Mouse (Mus musculus) cerebellum, postnatal 14 days (tissue): ENCODE results near the gene Spata2.

Source experiments
- DNase-seq, 2 experiments: peaks; one replicate each; pipeline ENCODE4 v3.0.0; 2021; ENCODE audit warnings: mixed read lengths in 2 of 2

The Spata2 gene

DNA sequence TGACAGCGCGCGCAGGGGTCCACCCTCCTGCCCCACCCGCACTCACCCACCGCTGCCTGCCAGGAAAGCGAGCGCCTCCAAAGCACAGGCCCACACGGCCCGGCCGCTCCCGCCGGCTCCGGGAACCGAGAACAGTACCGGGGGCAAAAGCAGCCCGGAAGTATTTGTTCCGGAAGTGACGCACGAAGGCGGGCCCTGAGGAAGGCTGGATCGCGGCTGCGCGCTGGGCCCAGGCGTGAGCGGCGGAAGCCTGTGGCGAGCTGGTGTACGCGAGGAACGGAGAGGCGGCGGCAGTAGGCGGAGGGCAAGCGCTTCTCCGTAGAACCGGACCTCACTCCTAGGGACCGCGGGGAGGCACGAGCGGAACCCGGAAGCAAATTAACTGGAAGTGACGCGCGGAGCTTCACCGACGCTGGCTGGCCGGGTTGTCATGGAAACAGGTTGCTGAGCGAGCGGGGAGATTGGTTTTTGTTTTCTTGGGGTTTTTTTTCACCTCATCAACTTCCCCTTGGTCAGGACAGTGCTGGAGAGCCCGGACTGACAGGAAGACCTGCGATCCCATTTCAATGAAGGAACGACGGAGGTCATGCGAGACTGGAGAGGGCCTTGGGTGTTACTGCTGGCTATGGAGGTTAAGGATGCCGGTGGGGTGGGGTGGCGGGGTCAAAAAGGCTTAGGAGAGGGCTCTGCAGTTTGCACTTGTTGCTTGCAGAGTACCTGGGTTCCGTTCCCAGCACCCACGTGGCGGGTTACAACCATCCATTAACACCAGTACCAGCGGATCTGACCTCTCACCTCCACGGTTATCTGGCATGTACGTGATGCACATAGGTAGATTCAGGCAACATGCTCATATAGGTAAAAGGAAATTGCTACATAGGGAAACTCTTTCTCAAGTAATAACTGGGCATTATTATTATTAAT is at the start of gene Spata2:
Spata2 (minus strand) TSS at position 175 of the 924 bp plus-strand sequence.
- DNase-seq: peak; percentile 91 to 96

DNA sequence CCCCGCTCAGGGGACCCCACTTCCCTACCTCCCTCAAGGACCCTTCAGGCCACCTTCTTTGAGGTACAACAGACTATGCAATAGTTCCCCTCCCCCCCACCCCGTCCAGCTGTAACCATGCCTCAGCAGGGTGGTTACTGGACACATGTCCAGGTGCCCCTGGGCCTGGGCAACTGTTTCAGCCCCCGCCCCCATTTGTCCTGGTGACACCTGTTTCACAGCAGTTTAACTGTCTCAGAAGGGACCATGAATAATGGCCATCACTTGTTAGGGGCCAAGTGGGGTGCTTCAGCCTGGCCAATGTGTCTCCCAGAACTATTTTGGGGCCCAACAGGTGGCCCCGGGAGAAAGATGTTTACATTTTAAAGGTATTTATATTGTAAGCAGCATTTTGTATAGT is 49.7 kb upstream of the Spata2 start:
- DNase-seq: no peak

DNA sequence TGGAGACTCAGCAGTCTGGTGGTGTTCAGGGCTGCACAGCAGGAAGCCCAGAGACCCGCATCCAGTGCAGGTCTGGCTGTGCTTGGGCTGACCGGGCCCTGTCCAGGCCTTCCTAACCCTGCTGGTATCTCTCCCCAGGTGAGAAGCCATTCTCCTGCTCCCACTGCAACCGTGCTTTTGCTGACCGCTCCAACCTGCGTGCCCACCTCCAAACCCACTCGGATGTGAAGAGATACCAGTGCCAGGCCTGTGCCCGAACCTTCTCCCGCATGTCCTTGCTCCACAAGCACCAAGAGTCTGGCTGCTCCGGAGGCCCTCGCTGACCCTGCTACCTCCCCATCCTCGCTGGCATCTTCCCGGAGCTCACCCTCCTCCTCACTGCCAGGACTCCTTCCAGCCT is 49.1 kb upstream of the Spata2 start:
- no peak for DNase-seq

GRCm38 (mm10) chr2:167541324-167541723 is 48.6 kb upstream of the Spata2 start:
- DNase-seq: no peak

GRCm38 (mm10) chr2:167540477-167541110 is 47.9 kb upstream of the Spata2 start:
- DNase-seq: no peak

- DNase-seq: no peak
Observed at GRCm38 (mm10) chr2:167539536-167540476, 47.1 kb upstream of the Spata2 start.

GRCm38 (mm10) chr2:167538671-167539306 is 46.1 kb upstream of the Spata2 start:
- peak in 1 of 2 experiments; percentile 30 for DNase-seq

DNA sequence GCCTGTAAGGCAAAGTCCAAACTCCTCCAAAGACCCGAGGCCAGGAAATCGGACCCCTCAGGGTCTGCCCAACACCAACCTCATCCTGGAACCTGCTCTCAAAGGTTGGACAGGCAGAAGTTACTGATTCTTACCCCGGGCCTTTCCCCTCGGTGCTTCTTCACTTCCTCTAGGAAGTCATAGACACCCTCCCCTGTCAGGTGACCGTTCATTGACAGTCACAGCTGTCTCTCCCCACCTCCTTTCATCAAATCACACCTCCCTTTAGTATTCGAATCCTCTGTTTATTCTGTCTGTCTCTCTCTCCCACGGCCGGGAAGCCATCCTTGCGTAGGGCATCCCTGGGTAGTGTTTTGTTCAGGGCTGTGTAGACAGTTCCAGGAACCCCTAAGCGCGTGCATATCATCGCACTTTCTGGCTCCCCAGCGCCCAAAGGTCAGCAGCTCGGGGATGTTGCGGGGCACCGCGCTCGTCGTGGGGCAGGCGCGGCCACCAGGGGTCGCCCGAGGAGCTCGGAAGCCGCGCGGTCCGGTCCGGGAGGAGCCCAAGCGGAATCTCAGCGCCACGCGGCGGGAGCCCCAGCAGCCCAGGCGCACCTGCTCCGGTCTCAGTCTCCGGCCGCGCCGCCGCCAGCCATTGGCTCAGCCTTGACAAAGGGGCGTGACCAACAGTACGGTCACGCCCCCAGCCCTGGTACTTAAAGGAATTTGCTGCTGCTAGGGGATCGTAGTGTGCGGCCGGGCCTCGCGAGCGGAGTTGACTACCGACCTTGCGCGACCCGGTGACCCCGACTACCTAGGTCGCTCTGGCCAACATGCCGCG is 45.0 kb upstream of the Spata2 start, which contains the start of gene Snai1:
Snai1 (plus strand) TSS at position 720 of the 822 bp plus-strand sequence.
- peak; percentile 92 for DNase-seq

- no peak for DNase-seq
Observed at GRCm38 (mm10) chr2:167536320-167536945, 43.7 kb upstream of the Spata2 start.

GRCm38 (mm10) chr2:167533880-167534279 is 41.2 kb upstream of the Spata2 start:
- no peak for DNase-seq

DNA sequence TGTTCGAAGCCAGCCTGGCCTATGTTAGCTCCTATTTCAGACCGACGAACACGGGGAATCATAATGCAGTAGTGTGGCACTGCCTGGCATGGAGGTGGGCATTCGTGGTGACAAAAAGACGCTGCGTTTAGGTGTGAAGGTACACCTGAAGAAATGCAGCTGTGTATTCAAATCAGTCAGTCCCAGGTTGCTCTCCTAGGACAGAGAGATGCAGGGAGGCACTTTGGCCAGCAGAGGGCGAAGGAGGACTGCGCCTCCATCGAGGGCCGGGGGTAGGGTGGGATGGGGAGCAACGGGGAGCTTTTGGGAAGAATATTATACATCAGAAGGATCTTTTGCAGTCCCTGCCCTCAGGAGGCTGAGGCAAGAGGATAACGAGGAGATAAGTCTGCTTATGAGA is 39.4 kb upstream of the Spata2 start:
- DNase-seq: peak; percentile 63 to 75

DNA sequence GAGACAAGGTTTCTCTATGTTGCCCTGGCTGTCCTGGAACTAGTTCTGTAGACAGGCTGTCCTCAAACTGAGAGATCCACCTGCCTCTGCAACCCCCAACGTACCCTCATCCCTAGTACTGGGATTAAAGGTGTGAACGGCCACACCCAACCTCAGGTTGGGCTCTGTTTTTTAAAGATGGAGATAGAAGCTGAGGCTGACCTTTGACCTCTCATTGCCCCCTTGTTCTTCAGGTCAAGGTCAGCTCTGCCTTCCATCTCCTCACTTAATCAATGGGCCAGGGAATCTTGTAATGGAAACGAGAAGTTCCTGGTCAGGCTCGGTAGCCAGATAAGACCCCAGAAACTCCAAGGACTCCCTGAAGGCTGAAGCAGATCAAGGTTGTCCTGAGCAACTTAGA is 37.8 kb upstream of the Spata2 start:
- no peak for DNase-seq

DNA sequence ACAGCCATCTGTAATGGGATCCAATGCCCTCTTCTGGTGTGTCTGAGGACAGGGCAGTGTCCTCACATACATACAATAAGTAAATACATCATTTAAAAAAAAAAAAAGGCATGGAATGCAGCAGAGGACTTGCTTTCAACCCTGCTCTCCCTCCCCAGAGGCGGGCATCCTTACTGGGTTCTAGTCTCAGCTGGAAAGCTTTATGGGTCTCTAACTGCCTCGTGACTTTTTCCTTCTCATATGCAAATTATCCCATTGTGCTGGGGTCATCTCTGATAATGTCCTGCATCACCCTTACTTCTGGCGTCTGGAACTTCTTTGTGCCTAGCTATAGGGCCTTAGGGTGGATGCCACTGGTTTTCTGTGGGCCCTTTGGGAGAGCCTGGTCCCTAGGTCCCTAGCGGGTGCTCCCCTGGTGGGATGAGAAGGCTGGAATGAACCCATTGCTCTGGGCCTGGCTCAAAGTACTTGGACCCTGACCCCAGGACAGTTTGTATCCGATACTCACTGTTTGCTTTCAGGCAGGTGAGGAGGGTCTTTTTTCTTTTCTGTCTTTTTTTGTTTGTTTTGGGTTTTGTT is 37.3 kb upstream of the Spata2 start:
- DNase-seq: no peak

DNA sequence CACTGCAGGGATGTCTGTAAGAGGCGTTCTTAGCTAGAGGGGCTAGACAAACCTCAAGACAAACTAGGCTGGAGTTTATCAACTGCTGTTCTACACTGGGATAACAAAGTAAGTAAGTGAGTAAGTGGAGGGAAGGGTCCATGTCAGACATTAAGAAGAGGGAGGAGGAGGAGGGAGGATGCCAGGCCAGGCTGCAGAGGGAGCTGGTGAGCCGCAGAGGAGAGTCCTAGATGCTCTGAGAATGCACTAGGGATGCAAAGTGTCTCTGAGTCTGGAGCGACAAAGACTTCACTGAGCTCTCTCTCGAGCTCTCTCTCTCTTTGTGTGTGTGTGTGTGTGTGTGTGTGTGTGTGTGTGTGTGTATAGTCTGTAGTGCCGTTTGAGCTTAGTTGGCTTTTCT is 35.6 kb upstream of the Spata2 start:
- peak in 1 of 2 experiments; percentile 55 for DNase-seq

DNA sequence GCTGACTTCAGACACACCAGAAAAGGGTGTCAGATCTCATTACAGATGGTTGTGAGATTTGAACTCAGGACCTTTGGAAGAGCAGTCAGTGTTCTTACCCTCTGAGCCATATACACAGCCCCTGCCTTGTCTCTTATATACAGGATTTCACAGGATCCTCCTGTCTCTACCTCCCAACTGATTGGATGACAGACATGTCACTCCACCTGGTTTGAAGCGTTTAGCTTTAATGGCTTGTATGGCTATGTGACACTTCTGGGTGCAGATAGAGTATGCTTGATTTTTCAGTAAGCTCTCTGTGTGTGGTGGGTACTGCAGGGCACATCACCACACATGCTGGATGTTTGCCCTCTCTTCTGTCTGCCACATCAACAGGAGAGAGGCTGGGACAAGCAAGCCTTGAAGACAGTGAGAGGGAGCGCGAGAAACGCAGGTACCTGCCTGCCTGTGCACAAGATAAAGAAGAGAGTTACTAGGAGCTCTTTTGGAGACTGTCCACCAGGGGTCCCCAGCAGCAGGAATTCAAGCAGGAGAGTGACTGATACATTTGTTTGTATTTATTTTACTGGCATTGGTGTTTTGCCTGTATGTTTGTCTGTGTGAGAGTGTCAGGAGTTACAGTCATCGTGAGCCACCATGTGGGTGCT is 27.0 kb upstream of the Spata2 start:
- no peak for DNase-seq

DNA sequence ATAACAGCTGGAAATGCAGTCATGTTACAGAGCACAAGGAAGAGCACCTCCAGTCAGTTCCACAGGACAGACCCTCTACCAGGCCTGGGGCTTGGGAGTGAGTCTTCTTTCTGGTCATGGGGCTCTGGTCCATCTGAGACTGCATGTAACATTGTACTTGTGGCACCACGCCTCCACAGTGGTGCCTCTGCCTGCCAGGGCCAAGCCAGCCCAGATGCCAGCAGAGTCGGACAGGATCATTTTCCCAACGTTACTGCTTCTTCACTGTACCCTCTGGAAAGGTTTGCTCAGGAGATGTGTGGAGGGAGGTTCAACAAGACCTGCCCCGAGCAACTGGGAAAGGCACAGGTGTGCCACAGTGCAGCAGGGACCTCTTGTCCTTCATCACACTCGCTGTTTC is 23.0 kb upstream of the Spata2 start:
- no peak for DNase-seq

GRCm38 (mm10) chr2:167514641-167515040 is 22.0 kb upstream of the Spata2 start:
- DNase-seq: no peak

DNA sequence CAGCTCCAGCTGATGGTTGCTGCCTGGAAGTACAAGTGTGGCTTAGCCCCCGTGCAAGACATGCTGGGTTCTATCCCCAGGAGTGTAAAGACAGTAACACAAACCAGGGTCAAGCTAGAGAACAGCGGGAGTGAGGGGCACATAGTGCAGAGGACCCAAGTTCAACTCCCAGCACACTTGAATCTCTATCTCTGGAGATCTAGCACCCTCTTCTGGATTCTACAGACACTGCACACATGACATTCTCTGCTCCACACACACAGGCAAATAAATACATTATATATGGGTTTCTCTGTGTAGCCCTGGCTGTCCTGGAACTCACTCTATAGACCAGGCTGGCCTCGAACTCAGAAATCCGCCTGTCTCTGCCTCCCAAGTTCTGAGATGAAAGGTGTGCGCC is 20.3 kb upstream of the Spata2 start:
- DNase-seq: peak in 1 of 2 experiments; percentile 36

DNA sequence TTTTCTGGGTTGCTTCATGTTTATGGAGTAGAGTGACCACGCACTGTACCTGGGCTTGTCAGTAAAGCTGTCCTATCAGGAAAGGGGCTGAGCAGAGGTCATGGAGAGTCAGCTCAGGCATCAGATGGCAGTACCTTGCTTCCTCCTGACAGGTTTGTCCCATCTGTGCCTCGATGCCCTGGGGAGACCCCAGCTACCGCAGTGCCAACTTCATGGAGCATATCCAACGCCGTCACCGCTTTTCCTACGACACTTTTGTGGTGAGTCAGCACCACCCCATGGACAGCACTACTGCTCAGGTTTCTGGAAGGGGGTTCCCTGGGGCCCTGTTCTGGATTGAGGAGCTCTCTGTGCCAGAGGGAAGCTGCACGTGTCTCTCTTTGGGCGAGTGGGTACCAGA is 19.7 kb upstream of the Spata2 start:
- peak in 1 of 2 experiments; percentile 43 for DNase-seq

GRCm38 (mm10) chr2:167510485-167510884 is 17.8 kb upstream of the Spata2 start:
- DNase-seq: no peak
